Mouse (Mus musculus): ENCODE results near the gene Ttc7b.

GRCm38 (mm10) chr12:100489799-100490198, 30.8 kb downstream of the Ttc7b start:
- TF ChIP-seq CTCF (IDR thresholded peaks at IDR 0.05; ENCODE audit: low read depth, low read length) (no peak), GATA2 (IDR thresholded peaks at IDR 0.05; ENCODE audit: borderline replicate concordance, low read depth, low read length) (no peak), TAL1 (conservative IDR thresholded peaks at IDR 0.05; ENCODE audit: low read depth, low read length) (no peak), GATA1 (IDR thresholded peaks at IDR 0.05; ENCODE audit: borderline replicate concordance, low read length) (no peak)
